Mouse (Mus musculus): ENCODE results near the gene Ncoa3. TPM values are rescaled to one million over a fixed set of nuclear protein-coding genes. Genes with fewer than 3 reads are reported as not detected.

The Ncoa3 gene
- total RNA-seq, 2 experiments from 2014 or later: 3.9 to 17.6 TPM

- ATAC-seq (replicated peaks; ENCODE audit: low FRiP score, poor library complexity, severe bottlenecking): no peak
Observed at GRCm38 (mm10) chr2:166027834-166028233, 35.4 kb downstream of the Ncoa3 start.

GRCm38 (mm10) chr2:166029232-166029631 lies 36.8 kb downstream of the Ncoa3 start:
- ATAC-seq (replicated peaks; ENCODE audit: low FRiP score, poor library complexity, severe bottlenecking): no peak

GRCm38 (mm10) chr2:166030256-166030995 lies 38.0 kb downstream of the Ncoa3 start:
- ATAC-seq (replicated peaks; ENCODE audit: low FRiP score, poor library complexity, severe bottlenecking): no peak

GRCm38 (mm10) chr2:166031120-166031929 lies 38.9 kb downstream of the Ncoa3 start:
- no peak for ATAC-seq (replicated peaks; ENCODE audit: low FRiP score, poor library complexity, severe bottlenecking)

- ATAC-seq (replicated peaks; ENCODE audit: low FRiP score, poor library complexity, severe bottlenecking): no peak
Observed at GRCm38 (mm10) chr2:166032628-166033027, 40.2 kb downstream of the Ncoa3 start.

GRCm38 (mm10) chr2:166034967-166035490 lies 42.6 kb downstream of the Ncoa3 start:
- no peak for ATAC-seq (replicated peaks; ENCODE audit: low FRiP score, poor library complexity, severe bottlenecking)

GRCm38 (mm10) chr2:166035725-166036124 lies 43.3 kb downstream of the Ncoa3 start:
- ATAC-seq (replicated peaks; ENCODE audit: low FRiP score, poor library complexity, severe bottlenecking): no peak

- no peak for ATAC-seq (replicated peaks; ENCODE audit: low FRiP score, poor library complexity, severe bottlenecking)
Observed at GRCm38 (mm10) chr2:166039681-166040080, 47.2 kb downstream of the Ncoa3 start.

GRCm38 (mm10) chr2:166042542-166042941 lies 50.1 kb downstream of the Ncoa3 start:
- ATAC-seq (replicated peaks; ENCODE audit: low FRiP score, poor library complexity, severe bottlenecking): no peak

- ATAC-seq (replicated peaks; ENCODE audit: low FRiP score, poor library complexity, severe bottlenecking): no peak
Observed at GRCm38 (mm10) chr2:166045006-166045405, 52.6 kb downstream of the Ncoa3 start.

GRCm38 (mm10) chr2:166045549-166046501 lies 53.4 kb downstream of the Ncoa3 start:
- ATAC-seq (replicated peaks; ENCODE audit: low FRiP score, poor library complexity, severe bottlenecking): no peak

GRCm38 (mm10) chr2:166047931-166048330 lies 55.5 kb downstream of the Ncoa3 start:
- ATAC-seq (replicated peaks; ENCODE audit: low FRiP score, poor library complexity, severe bottlenecking): no peak

- ATAC-seq (replicated peaks; ENCODE audit: low FRiP score, poor library complexity, severe bottlenecking): no peak
Observed at GRCm38 (mm10) chr2:166048852-166049251, 56.4 kb downstream of the Ncoa3 start.

GRCm38 (mm10) chr2:166051421-166051820 lies 59.0 kb downstream of the Ncoa3 start:
- no peak for ATAC-seq (replicated peaks; ENCODE audit: low FRiP score, poor library complexity, severe bottlenecking)

- no peak for ATAC-seq (replicated peaks; ENCODE audit: low FRiP score, poor library complexity, severe bottlenecking)
Observed at GRCm38 (mm10) chr2:166051966-166052365, 59.5 kb downstream of the Ncoa3 start.

GRCm38 (mm10) chr2:166054002-166054539 lies 61.6 kb downstream of the Ncoa3 start:
- no peak for ATAC-seq (replicated peaks; ENCODE audit: low FRiP score, poor library complexity, severe bottlenecking)

GRCm38 (mm10) chr2:166059684-166060423 lies 67.4 kb downstream of the Ncoa3 start:
- no peak for ATAC-seq (replicated peaks; ENCODE audit: low FRiP score, poor library complexity, severe bottlenecking)

GRCm38 (mm10) chr2:166062008-166062407 lies 69.6 kb downstream of the Ncoa3 start:
- no peak for ATAC-seq (replicated peaks; ENCODE audit: low FRiP score, poor library complexity, severe bottlenecking)

GRCm38 (mm10) chr2:166062431-166062830 lies 70.0 kb downstream of the Ncoa3 start:
- ATAC-seq (replicated peaks; ENCODE audit: low FRiP score, poor library complexity, severe bottlenecking): no peak
